Mouse (Mus musculus): Measurements from ENCODE around the gene Oaz1.

DNA sequence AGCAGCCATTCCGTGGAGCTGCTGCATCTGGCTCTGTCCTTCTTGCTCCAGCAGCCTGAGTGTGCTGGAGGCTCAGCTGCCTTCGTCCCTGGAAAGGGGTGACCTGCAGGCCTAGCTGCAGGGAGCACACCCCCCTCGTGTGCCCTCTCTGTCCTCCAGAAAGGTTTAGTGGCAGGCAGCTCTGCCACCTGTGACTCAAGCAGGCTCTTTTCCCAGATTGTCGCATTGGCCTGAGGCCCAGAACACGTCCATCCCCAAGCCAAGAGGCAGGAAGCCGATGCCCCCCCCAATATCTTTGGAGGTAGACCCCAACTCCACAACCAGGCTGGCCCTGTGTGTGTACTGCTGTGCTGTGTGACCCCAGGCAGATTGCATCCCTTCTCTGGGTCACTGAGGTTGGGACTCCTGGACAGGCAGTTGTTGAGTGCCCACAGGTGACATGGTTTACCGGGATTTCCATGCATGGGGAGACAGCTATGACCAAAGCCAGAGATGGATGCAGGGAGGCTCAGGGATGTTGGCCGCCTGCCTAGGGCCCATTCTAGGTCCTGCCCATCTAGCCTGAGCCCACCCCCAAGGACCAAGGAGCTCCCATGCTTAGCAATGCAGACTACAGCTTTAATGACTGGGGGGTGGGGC is 18.7 kb downstream of the Oaz1 start:
- TF ChIP-seq CTCF (IDR thresholded peaks at IDR 0.05; ENCODE audit: low read depth, low read length) (no peak), POLR2A (IDR thresholded peaks at IDR 0.05; ENCODE audit: borderline replicate concordance, low read depth, low read length) (no peak)
